Mouse (Mus musculus): ENCODE measurements at regions not wholly inside any gene's neighbourhood (a gene's known extent, or its start where the extent isn't known, plus 50 kb on each side); places are given as distances from the start of the nearest gene placed in this dataset.

GRCm38 (mm10) chr13:37598165-37598775, 179.9 kb upstream of the Rreb1 start:
- no peak for TF ChIP-seq CTCF (IDR thresholded peaks at IDR 0.05; ENCODE audit: borderline replicate concordance, control insufficient read depth, extremely low read depth, insufficient read depth, low read length, poor library complexity)
- no peak for TF ChIP-seq POLR2A (IDR thresholded peaks at IDR 0.05; ENCODE audit: control insufficient read depth, extremely low read depth, insufficient read depth, low read length, poor library complexity)
